Mouse (Mus musculus) heart, postnatal 0 days (tissue): ENCODE results near the gene Slc6a5. TPM values are rescaled to one million over a fixed set of nuclear protein-coding genes. Genes with fewer than 3 reads are reported as not detected.

Experiments
- ATAC-seq: fragments of 200-750 bp; cut with Nextera tagmentation; 2 replicates; pipeline ENCODE4 v1.8.0; 2017; ENCODE audit warnings: low read depth, moderate number of reproducible peaks, moderate library complexity; ENCODE audit not compliant: insufficient read depth
- DNase-seq: peaks from one replicate; pipeline ENCODE4 v3.0.0-alpha.2; 2016; ENCODE audit warnings: low spot score
- H3K27ac ChIP-seq: fragments of 300-500 bp; sonication (generic); 2 replicates; pipeline ENCODE4 v1.5.1; 2014; ENCODE audit warnings: low read depth, mild to moderate bottlenecking
- H3K27me3 ChIP-seq: fragments of 300-500 bp; sonication (generic); 2 replicates; pipeline ENCODE4 v1.6.1; 2014; ENCODE audit warnings: low read length, mixed read lengths; ENCODE audit not compliant: control insufficient read depth, insufficient read depth
- H3K36me3 ChIP-seq: fragments of 300-500 bp; sonication (generic); replicated peaks from 2 replicates; pipeline ENCODE4 v1.6.1; 2014; ENCODE audit warnings: low read length, mixed read lengths; ENCODE audit not compliant: control insufficient read depth, insufficient read depth
- H3K4me1 ChIP-seq: fragments of 300-500 bp; sonication (generic); 2 replicates; pipeline ENCODE4 v1.6.1; 2014; ENCODE audit warnings: antibody characterized with exemption; ENCODE audit not compliant: control insufficient read depth, insufficient read depth
- H3K4me2 ChIP-seq: fragments of 300-500 bp; sonication (generic); 2 replicates; pipeline ENCODE4 v1.6.1; 2014; ENCODE audit warnings: low read depth, mild to moderate bottlenecking, low read length, moderate library complexity
- H3K4me3 ChIP-seq: fragments of 300-500 bp; sonication (generic); 2 replicates; pipeline ENCODE4 v1.5.1; 2014; ENCODE audit warnings: low read depth, low read length
- H3K9ac ChIP-seq: fragments of 300-500 bp; sonication (generic); replicated peaks from 2 replicates; pipeline ENCODE4 v1.6.1; 2014; ENCODE audit warnings: low read depth, low read length, mixed read lengths
- H3K9me3 ChIP-seq: fragments of 300-500 bp; sonication (generic); replicated peaks from 2 replicates; pipeline ENCODE4 v1.6.1; 2016; ENCODE audit warnings: low read length; ENCODE audit not compliant: control insufficient read depth
- CTCF ChIP-seq: IDR thresholded peaks from 2 replicates; pipeline ENCODE4 v1.5.1; 2016; ENCODE audit warnings: antibody characterized with exemption, control low read depth, low read depth
- EP300 ChIP-seq: IDR thresholded peaks from 2 replicates; pipeline ENCODE4 v1.6.1; 2016; ENCODE audit warnings: antibody characterized with exemption, low read depth
- WGBS: fragments of 180-500 bp; shearing (Covaris S2); extraction: QIAGEN DNeasy Blood & Tissue Kit; methylation state at CpG from one replicate; pipeline ENCODE4 v1.1.7; 2014; 5-methylcytosine and 5-hydroxymethylcytosine counted together
- polyA plus RNA-seq: library from polyadenylated mRNA; unstranded; fragments of >200 nt; fragmentation: Nextera tagmentation; extraction: Ambion mirVana; gene quantifications from 2 replicates; pipeline ENCODE4 v1.2.1, GENCODE M21; 2015
- total RNA-seq: library from RNA; depleted of rRNA; stranded (reverse); fragments of >200 nt; gene quantifications from 2 replicates; pipeline ENCODE4 v1.2.3, GENCODE M21; 2014; ENCODE audit warnings: low replicate concordance

The Slc6a5 gene
- total and polyA plus RNA-seq, 2 experiments from 2014 or later: not detected

GRCm38 (mm10) chr7:49894786-49895185, 15.2 kb upstream of the Slc6a5 start:
- Histone ChIP-seq H3K9ac (no peak overlapping the region), H3K36me3 (no peaks in the 10 kb centered on the region), H3K4me3 (no peak overlapping the region), H3K4me2 (no peak overlapping the region), H3K27me3 (no peaks in the 10 kb centered on the region), H3K9me3 (no peaks in the 10 kb centered on the region), H3K27ac (no peak overlapping the region), H3K4me1 (no peaks in the 10 kb centered on the region)
- DNase-seq (no peak), ATAC-seq (no peak)
- 69% methylated on average over 2 of the region's 2 CpGs for WGBS
- TF ChIP-seq EP300 (no peak), CTCF (no peak)

DNA sequence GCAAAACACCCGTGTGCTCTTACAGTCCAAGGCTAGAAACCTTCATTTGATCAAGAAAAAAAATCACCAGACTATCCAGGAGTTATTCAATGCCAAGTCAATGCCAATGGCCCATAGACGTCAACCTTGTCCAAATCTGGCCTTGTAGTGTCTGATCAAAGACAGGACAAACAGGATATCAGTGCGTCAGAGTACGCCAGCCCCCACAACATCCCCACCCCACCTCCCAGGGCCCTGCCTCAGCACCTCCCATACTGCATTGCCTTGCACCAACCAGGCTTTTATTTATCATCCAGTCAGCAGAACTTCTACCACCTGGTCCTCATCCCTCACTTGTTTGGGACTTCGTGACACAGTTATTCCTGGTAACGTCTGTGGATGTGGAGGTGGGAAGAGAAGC, 14.7 kb upstream of the Slc6a5 start:
- Histone ChIP-seq H3K36me3 (no peaks in the 10 kb centered on the region), H3K9ac (no peak overlapping the region), H3K4me1 (no peaks in the 10 kb centered on the region), H3K4me2 (no peak overlapping the region), H3K4me3 (no peak overlapping the region), H3K9me3 (no peaks in the 10 kb centered on the region), H3K27ac (no peak overlapping the region), H3K27me3 (no peaks in the 10 kb centered on the region)
- no peak for TF ChIP-seq CTCF
- no peak for TF ChIP-seq EP300
- ATAC-seq: no peak
- 66% methylated on average over 6 of the region's 6 CpGs for WGBS
- DNase-seq: no peak

GRCm38 (mm10) chr7:49902003-49902552, 7.9 kb upstream of the Slc6a5 start:
- ATAC-seq: no peak
- H3K4me1 ChIP-seq: no peaks in the 10 kb centered on the region
- H3K36me3 ChIP-seq: no peaks in the 10 kb centered on the region
- H3K4me3 ChIP-seq: no peak overlapping the region
- no peak for DNase-seq
- H3K27ac ChIP-seq: no peak overlapping the region
- no peak overlapping the region for H3K9ac ChIP-seq
- 48% methylated on average over 9 of the region's 9 CpGs for WGBS
- no peak for TF ChIP-seq CTCF
- TF ChIP-seq EP300: no peak
- no peak overlapping the region for H3K4me2 ChIP-seq
- H3K27me3 ChIP-seq: peaks cover 32% of the 10 kb centered on the region
- H3K9me3 ChIP-seq: no peaks in the 10 kb centered on the region

DNA sequence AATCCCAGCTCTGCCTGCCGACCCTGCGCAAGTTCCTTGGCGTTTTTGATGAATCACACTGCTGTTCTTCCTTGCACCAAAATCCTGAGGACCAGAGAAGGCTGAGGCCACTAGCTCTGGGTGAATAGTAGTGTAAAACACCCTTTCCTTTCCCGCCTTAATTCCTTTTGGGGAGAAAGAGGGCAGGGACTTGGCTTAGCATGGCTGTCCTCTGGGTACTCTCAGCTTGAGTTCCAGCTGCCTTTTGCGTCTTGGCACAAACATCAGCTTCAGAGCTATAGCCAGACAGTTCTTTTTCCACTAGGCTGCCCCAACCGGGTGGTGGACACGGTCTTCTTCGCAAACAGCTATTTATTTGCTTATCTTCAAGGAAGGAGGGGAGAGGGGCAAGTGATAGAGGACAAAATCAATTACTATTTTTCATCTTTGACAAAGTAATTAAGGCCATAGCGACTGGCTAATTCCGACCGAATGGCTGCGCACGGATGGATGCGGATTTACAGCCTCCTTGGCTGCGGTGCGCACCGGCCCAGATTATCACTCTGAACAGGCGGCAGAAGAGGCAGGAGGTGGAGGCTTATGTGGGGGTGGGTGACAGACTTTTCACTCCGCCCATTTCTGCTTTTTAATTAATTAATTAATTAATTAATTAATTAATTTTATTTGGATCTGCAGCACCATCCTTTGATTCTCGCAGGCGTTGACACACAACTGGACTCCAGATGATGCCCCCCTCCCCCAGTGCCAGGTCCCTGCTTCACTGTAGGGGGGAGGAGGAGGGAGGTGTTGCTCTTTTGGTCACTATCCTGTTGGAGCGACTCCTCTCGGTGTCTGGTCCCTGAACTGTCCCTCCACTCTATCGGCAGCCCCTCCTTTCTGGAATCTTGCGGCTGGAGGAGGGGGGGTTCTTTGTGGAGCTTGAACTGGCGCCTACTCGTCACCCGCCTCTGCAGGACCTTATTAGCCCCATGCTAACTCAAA, 2.5 kb upstream of the Slc6a5 start:
- H3K9ac ChIP-seq: no peak overlapping the region
- H3K27me3 ChIP-seq: peaks cover 81% of the 10 kb centered on the region
- H3K36me3 ChIP-seq: no peaks in the 10 kb centered on the region
- TF ChIP-seq CTCF (no peak), EP300 (no peak)
- WGBS: 5% methylated on average over 28 of the region's 28 CpGs
- ATAC-seq: no peak
- no peak overlapping the region for H3K4me2 ChIP-seq
- H3K27ac ChIP-seq: no peak overlapping the region
- H3K9me3 ChIP-seq: no peaks in the 10 kb centered on the region
- DNase-seq: no peak
- no peaks in the 10 kb centered on the region for H3K4me1 ChIP-seq
- no peak overlapping the region for H3K4me3 ChIP-seq

DNA sequence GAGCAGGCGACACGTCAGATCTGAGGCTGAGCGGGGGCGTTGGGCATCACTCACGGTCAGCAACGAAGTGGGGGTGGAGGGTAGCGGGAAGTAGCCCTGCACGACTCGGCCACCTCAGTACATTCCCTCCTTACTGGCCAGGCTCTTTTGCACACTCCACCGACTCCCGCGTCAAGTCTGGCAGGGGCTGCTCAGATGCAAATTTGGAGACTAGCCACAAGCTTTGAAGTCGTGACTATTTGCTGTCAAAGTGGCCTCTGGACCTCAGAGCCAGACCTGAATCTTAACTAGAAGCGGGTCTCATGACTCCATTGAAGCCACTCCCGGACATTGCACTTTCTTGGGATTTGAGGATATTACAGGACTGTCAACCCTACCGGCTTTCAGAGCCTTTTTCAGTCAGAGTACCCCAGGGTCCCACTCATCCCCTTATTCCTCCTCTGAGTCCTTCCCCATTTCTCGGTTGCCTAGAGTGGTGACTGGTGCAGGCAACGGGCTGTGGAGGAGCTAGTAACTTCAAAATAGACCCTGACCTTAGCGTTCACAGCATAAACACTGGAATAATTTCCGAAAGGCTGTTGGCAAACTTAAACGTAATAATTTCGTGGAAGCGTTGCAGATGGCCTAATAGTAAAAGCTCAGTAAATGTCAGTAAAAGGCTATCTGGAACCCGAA, 1.6 kb upstream of the Slc6a5 start:
- no peak for DNase-seq
- WGBS: 2% methylated on average over 24 of the region's 24 CpGs
- H3K36me3 ChIP-seq: no peaks in the 10 kb centered on the region

More for the DNA sequence above, 1.6 kb upstream of the Slc6a5 start:
- Histone ChIP-seq H3K4me3 (no peak overlapping the region), H3K4me2 (no peak overlapping the region), H3K4me1 (no peaks in the 10 kb centered on the region), H3K9ac (no peak overlapping the region), H3K9me3 (no peaks in the 10 kb centered on the region), H3K27me3 (peaks cover 90% of the 10 kb centered on the region), H3K27ac (no peak overlapping the region)
- no peak for ATAC-seq
- TF ChIP-seq CTCF (no peak), EP300 (no peak)
